Mouse (Mus musculus): Measurements from ENCODE around the gene Prtg. TPM values are rescaled to one million over a fixed set of nuclear protein-coding genes. Genes with fewer than 3 reads are reported as not detected.

Gene Prtg
- polyA plus RNA-seq, 1 experiment from 2014 or later, result 1.7 TPM

- H3K4me3 ChIP-seq (ENCODE audit: low read depth, low read length), result no peak overlapping the region
- no peaks in the 10 kb centered on the region for H3K27me3 ChIP-seq (replicated peaks; ENCODE audit: control insufficient read depth, insufficient read depth, low read length)
- H3K27ac ChIP-seq (ENCODE audit: low read depth, low read length), result no peak overlapping the region
- DNase-seq (ENCODE audit: low spot score) (no peak), ATAC-seq (replicated peaks; ENCODE audit: low FRiP score) (no peak)
- H3K9ac ChIP-seq (ENCODE audit: low read depth, low read length), result no peak overlapping the region
- H3K4me1 ChIP-seq (replicated peaks; ENCODE audit: control insufficient read depth, insufficient read depth, low read length), result no peaks in the 10 kb centered on the region
- 0 out of 2 replicates have a peak, but pooled peaks cover 3% of the 10 kb centered on the region for H3K36me3 ChIP-seq (ENCODE audit: control insufficient read depth, insufficient read depth, low read length)
- no peaks in the 10 kb centered on the region for H3K9me3 ChIP-seq (ENCODE audit: control insufficient read depth, low read length)
- no peak overlapping the region for H3K4me2 ChIP-seq
- WGBS, result 88% methylated on average over 13 of the region's 13 CpGs
These were observed 137.6 kb downstream of the Prtg start for GRCm38 (mm10) chr9:72944286-72944685.

GRCm38 (mm10) chr9:72947010-72947409, 140.3 kb downstream of the Prtg start:
- WGBS, result 77% methylated on average over 1 of the region's 1 CpGs
- no peaks in the 10 kb centered on the region for H3K4me1 ChIP-seq (replicated peaks; ENCODE audit: control insufficient read depth, insufficient read depth, low read length)

DNA sequence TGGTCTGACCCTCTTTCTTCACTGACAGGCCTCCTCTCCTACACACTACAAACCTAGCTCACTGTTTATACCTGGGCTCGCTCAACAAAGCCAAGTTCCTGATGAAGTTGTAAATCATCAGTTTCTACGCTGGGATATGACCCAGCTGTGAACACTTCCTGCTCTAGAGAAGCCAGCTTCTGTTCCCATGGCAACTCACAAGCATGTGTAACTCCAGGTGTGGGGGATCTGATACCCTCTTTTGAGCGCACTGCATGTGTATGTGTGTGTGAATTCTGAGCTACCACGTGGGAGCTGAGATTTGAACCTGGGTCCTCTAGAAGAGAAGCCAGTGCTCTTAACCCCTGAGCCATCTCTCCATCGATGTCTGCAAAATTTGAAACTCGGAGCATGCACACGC, 142.9 kb downstream of the Prtg start:
- no peak overlapping the region for H3K9ac ChIP-seq (ENCODE audit: low read depth, low read length)
- no peaks in the 10 kb centered on the region for H3K27me3 ChIP-seq (replicated peaks; ENCODE audit: control insufficient read depth, insufficient read depth, low read length)
- H3K4me1 ChIP-seq (replicated peaks; ENCODE audit: control insufficient read depth, insufficient read depth, low read length), result no peaks in the 10 kb centered on the region
- ATAC-seq (replicated peaks; ENCODE audit: low FRiP score) (no peak), DNase-seq (ENCODE audit: low spot score) (no peak)
- no peak overlapping the region for H3K4me3 ChIP-seq (ENCODE audit: low read depth, low read length)
- H3K36me3 ChIP-seq (ENCODE audit: control insufficient read depth, insufficient read depth, low read length), result 0 out of 2 replicates have a peak, but pooled peaks cover 3% of the 10 kb centered on the region
- no peak overlapping the region for H3K27ac ChIP-seq (ENCODE audit: low read depth, low read length)
- H3K4me2 ChIP-seq, result no peak overlapping the region
- H3K9me3 ChIP-seq (ENCODE audit: control insufficient read depth, low read length), result no peaks in the 10 kb centered on the region
- 73% methylated on average over 7 of the region's 7 CpGs for WGBS

More at GRCm38 (mm10) chr9:72947010-72947409, 140.3 kb downstream of the Prtg start:
- ATAC-seq (replicated peaks; ENCODE audit: low FRiP score), result no peak
- DNase-seq (ENCODE audit: low spot score), result no peak
- H3K4me2 ChIP-seq, result no peak overlapping the region
- no peak overlapping the region for H3K9ac ChIP-seq (ENCODE audit: low read depth, low read length)
- no peak overlapping the region for H3K4me3 ChIP-seq (ENCODE audit: low read depth, low read length)
- H3K36me3 ChIP-seq (ENCODE audit: control insufficient read depth, insufficient read depth, low read length), result 0 out of 2 replicates have a peak, but pooled peaks cover 3% of the 10 kb centered on the region
- H3K27ac ChIP-seq (ENCODE audit: low read depth, low read length), result no peak overlapping the region
- H3K9me3 ChIP-seq (ENCODE audit: control insufficient read depth, low read length), result no peaks in the 10 kb centered on the region
- H3K27me3 ChIP-seq (replicated peaks; ENCODE audit: control insufficient read depth, insufficient read depth, low read length), result no peaks in the 10 kb centered on the region

- 51% methylated on average over 2 of the region's 2 CpGs for WGBS
- no peak for ATAC-seq (replicated peaks; ENCODE audit: low FRiP score)
- H3K27ac ChIP-seq (ENCODE audit: low read depth, low read length), result no peak overlapping the region
- H3K4me3 ChIP-seq (ENCODE audit: low read depth, low read length), result no peak overlapping the region
- H3K27me3 ChIP-seq (replicated peaks; ENCODE audit: control insufficient read depth, insufficient read depth, low read length), result no peaks in the 10 kb centered on the region
- no peak overlapping the region for H3K9ac ChIP-seq (ENCODE audit: low read depth, low read length)
- no peaks in the 10 kb centered on the region for H3K9me3 ChIP-seq (ENCODE audit: control insufficient read depth, low read length)
- H3K36me3 ChIP-seq (ENCODE audit: control insufficient read depth, insufficient read depth, low read length), result no peaks in the 10 kb centered on the region
- no peak overlapping the region for H3K4me2 ChIP-seq
- DNase-seq (ENCODE audit: low spot score), result no peak
- peaks cover 3% of the 10 kb centered on the region for H3K4me1 ChIP-seq (replicated peaks; ENCODE audit: control insufficient read depth, insufficient read depth, low read length)
These were observed 148.1 kb downstream of the Prtg start for GRCm38 (mm10) chr9:72954746-72955145.

- Histone ChIP-seq H3K9ac (ENCODE audit: low read depth, low read length) (no peak overlapping the region), H3K4me2 (no peak overlapping the region), H3K36me3 (ENCODE audit: control insufficient read depth, insufficient read depth, low read length) (no peaks in the 10 kb centered on the region), H3K4me1 (replicated peaks; ENCODE audit: control insufficient read depth, insufficient read depth, low read length) (peaks cover 3% of the 10 kb centered on the region), H3K4me3 (ENCODE audit: low read depth, low read length) (no peak overlapping the region), H3K27me3 (replicated peaks; ENCODE audit: control insufficient read depth, insufficient read depth, low read length) (no peaks in the 10 kb centered on the region), H3K27ac (ENCODE audit: low read depth, low read length) (no peak overlapping the region), H3K9me3 (ENCODE audit: control insufficient read depth, low read length) (no peaks in the 10 kb centered on the region)
- DNase-seq (ENCODE audit: low spot score) (no peak), ATAC-seq (replicated peaks; ENCODE audit: low FRiP score) (no peak)
- WGBS, result 15% methylated on average over 1 of the region's 1 CpGs
These were observed 148.9 kb downstream of the Prtg start for GRCm38 (mm10) chr9:72955546-72955945.

DNA sequence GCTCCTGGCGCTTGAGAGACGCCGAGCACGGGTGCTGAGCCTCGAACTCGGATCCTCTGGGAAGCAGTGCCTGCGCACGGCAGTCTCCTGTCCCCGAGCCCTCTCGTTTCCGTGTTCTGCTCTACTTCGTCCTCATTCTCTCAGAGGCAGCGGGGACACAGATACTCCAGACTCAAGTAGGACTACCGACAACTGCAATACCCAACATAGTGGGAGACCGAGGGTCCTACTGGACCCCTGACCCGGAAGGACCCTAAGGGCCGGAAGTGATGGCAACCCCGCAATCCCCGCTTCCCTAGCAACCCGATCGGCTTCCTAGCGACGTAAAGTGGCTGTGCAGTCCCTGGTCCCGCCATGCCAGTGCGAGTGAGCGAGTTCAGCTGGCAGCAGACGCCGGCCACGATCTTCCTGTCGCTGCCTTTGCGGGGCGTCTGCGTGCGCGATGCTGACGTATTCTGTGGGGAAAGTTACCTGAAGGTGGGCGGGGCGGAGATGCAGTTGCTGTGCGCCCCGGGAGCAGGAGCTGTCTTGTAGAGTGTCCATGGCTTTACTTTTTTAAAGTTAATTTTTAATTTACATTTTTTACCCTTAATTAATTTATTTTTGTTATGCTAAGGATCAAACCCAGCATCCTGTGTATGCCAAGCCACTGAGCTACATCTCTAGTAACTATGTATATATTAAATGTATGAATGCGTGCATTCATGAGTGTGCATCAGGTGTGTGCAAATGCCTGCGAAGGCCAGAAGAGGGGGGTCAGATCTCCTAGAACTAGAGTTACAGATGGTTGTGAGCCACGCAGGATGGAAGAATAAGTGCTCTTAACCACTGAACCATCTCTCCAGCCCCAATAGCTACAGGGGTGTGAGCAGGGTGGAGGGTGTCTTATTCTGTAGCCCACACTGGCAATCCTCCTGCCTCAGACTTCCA, 152.1 kb downstream of the Prtg start, which contains the start of the genes Dyx1c1 and Gm44503:
Gene Dyx1c1, plus strand, starts transcription at position 265 of the 930 bp plus-strand sequence.
Gene Gm44503, plus strand, starts transcription at position 332 of the 930 bp plus-strand sequence.
- peak; percentile 84 for ATAC-seq (replicated peaks; ENCODE audit: low FRiP score)
- peak within 1 kb of the TSS; percentile 2 for H3K27ac ChIP-seq (ENCODE audit: low read depth, low read length)

GRCm38 (mm10) chr9:72961346-72961745, 154.7 kb downstream of the Prtg start:
- H3K4me3 ChIP-seq (ENCODE audit: low read depth, low read length), result no peak overlapping the region
- H3K36me3 ChIP-seq (ENCODE audit: control insufficient read depth, insufficient read depth, low read length), result no peaks in the 10 kb centered on the region
- no peak for DNase-seq (ENCODE audit: low spot score)
- no peaks in the 10 kb centered on the region for H3K27me3 ChIP-seq (replicated peaks; ENCODE audit: control insufficient read depth, insufficient read depth, low read length)
- no peak for ATAC-seq (replicated peaks; ENCODE audit: low FRiP score)
- H3K4me2 ChIP-seq, result no peak overlapping the region
- WGBS, result 63% methylated on average over 8 of the region's 8 CpGs
- no peaks in the 10 kb centered on the region for H3K9me3 ChIP-seq (ENCODE audit: control insufficient read depth, low read length)
- H3K4me1 ChIP-seq (replicated peaks; ENCODE audit: control insufficient read depth, insufficient read depth, low read length), result peaks cover 3% of the 10 kb centered on the region
- H3K27ac ChIP-seq (ENCODE audit: low read depth, low read length), result no peak overlapping the region
- no peak overlapping the region for H3K9ac ChIP-seq (ENCODE audit: low read depth, low read length)

More for the DNA sequence above, 152.1 kb downstream of the Prtg start, which contains the start of the genes Dyx1c1 and Gm44503:
- Histone ChIP-seq H3K4me3 (ENCODE audit: low read depth, low read length) (peak within 1 kb of the TSS; percentile 77), H3K27me3 (replicated peaks; ENCODE audit: control insufficient read depth, insufficient read depth, low read length) (no peaks in the 10 kb centered on the region), H3K4me1 (replicated peaks; ENCODE audit: control insufficient read depth, insufficient read depth, low read length) (peaks cover 3% of the 10 kb centered on the region), H3K9me3 (ENCODE audit: control insufficient read depth, low read length) (no peaks in the 10 kb centered on the region), H3K4me2 (peak within 1 kb of the TSS; percentile 75), H3K9ac (ENCODE audit: low read depth, low read length) (peak within 1 kb of the TSS; percentile 56), H3K36me3 (ENCODE audit: control insufficient read depth, insufficient read depth, low read length) (no peaks in the 10 kb centered on the region)
- WGBS, result 2% methylated on average over 43 of the region's 43 CpGs
- DNase-seq (ENCODE audit: low spot score), result peak; percentile 85

- WGBS, result 60% methylated on average over 15 of the region's 15 CpGs
- ATAC-seq (replicated peaks; ENCODE audit: low FRiP score), result no peak
- Histone ChIP-seq H3K27me3 (replicated peaks; ENCODE audit: control insufficient read depth, insufficient read depth, low read length) (no peaks in the 10 kb centered on the region), H3K4me2 (no peak overlapping the region), H3K27ac (ENCODE audit: low read depth, low read length) (no peak overlapping the region), H3K4me1 (replicated peaks; ENCODE audit: control insufficient read depth, insufficient read depth, low read length) (peaks cover 3% of the 10 kb centered on the region), H3K36me3 (ENCODE audit: control insufficient read depth, insufficient read depth, low read length) (no peaks in the 10 kb centered on the region), H3K4me3 (ENCODE audit: low read depth, low read length) (no peak overlapping the region), H3K9ac (ENCODE audit: low read depth, low read length) (no peak overlapping the region), H3K9me3 (ENCODE audit: control insufficient read depth, low read length) (no peaks in the 10 kb centered on the region)
- no peak for DNase-seq (ENCODE audit: low spot score)
These were observed 155.3 kb downstream of the Prtg start for GRCm38 (mm10) chr9:72961959-72962358.

Measured in liver, embryonic 11.5 days (tissue).